Mouse (Mus musculus): ENCODE measurements around the gene Limch1. TPM values are rescaled to one million over a fixed set of nuclear protein-coding genes. Genes with fewer than 3 reads are reported as not detected.

The Limch1 gene
- total RNA-seq, 2 experiments from 2014 or later: 121 to 127 TPM

- no peak overlapping the region for H3K27ac ChIP-seq
- no peak for DNase-seq (ENCODE audit: extremely low spot score in 1 of 2, low spot score in 2 of 2)
- H3K4me3 ChIP-seq: no peak overlapping the region
- peak; percentile 50 for TF ChIP-seq CTCF (IDR thresholded peaks at IDR 0.05)
- intact Hi-C loops (cut with DNase I): no loop called here
These were observed 243.3 kb downstream of the Limch1 start for GRCm38 (mm10) chr5:66988926-66989325.

GRCm38 (mm10) chr5:66989531-66989930, 243.9 kb downstream of the Limch1 start:
- Histone ChIP-seq H3K4me3 (no peak overlapping the region), H3K27ac (no peak overlapping the region)
- no peak for DNase-seq (ENCODE audit: extremely low spot score in 1 of 2, low spot score in 2 of 2)
- no peak for TF ChIP-seq CTCF (IDR thresholded peaks at IDR 0.05)
- intact Hi-C loops (cut with DNase I): no loop called here

GRCm38 (mm10) chr5:66992401-66992800, 246.8 kb downstream of the Limch1 start:
- Histone ChIP-seq H3K27ac (no peak overlapping the region), H3K4me3 (no peak overlapping the region)
- no peak for DNase-seq (ENCODE audit: extremely low spot score in 1 of 2, low spot score in 2 of 2)
- intact Hi-C loops (cut with DNase I): no loop called here
- TF ChIP-seq CTCF (IDR thresholded peaks at IDR 0.05): no peak

GRCm38 (mm10) chr5:66993076-66993475, 247.4 kb downstream of the Limch1 start:
- intact Hi-C loops (cut with DNase I): no loop called here
- no peak overlapping the region for H3K27ac ChIP-seq
- no peak overlapping the region for H3K4me3 ChIP-seq
- TF ChIP-seq CTCF (IDR thresholded peaks at IDR 0.05): no peak
- DNase-seq (ENCODE audit: extremely low spot score in 1 of 2, low spot score in 2 of 2): no peak

- Histone ChIP-seq H3K4me3 (no peak overlapping the region), H3K27ac (no peak overlapping the region)
- intact Hi-C loops (cut with DNase I): loop anchor here (2.0 to 5.0 kb wide), 2 partner anchors 285 to 299 kb away; no protein-coding TSS in a partner anchor
- DNase-seq (ENCODE audit: extremely low spot score in 1 of 2, low spot score in 2 of 2): no peak
- no peak for TF ChIP-seq CTCF (IDR thresholded peaks at IDR 0.05)
These were observed 250.5 kb downstream of the Limch1 start for GRCm38 (mm10) chr5:66996124-66996523.

GRCm38 (mm10) chr5:66996886-66997599, 251.4 kb downstream of the Limch1 start:
- no peak overlapping the region for H3K27ac ChIP-seq
- peak; percentile 87 to 91 for DNase-seq (ENCODE audit: extremely low spot score in 1 of 2, low spot score in 2 of 2)
- intact Hi-C loops (cut with DNase I): loop anchor here (2.0 to 5.0 kb wide), 2 partner anchors 286 to 300 kb away; no protein-coding TSS in a partner anchor
- peak overlapping the region; percentile 40 for H3K4me3 ChIP-seq
- TF ChIP-seq CTCF (IDR thresholded peaks at IDR 0.05): peak; percentile 94

- DNase-seq (ENCODE audit: extremely low spot score in 1 of 2, low spot score in 2 of 2): no peak
- Histone ChIP-seq H3K27ac (no peak overlapping the region), H3K4me3 (no peak overlapping the region; the same call in 1 of the 2 replicates)
- intact Hi-C loops (cut with DNase I): loop anchor here (2.0 to 5.0 kb wide), 2 partner anchors 287 to 300 kb away; no protein-coding TSS in a partner anchor
- no peak for TF ChIP-seq CTCF (IDR thresholded peaks at IDR 0.05)
These were observed 251.9 kb downstream of the Limch1 start for GRCm38 (mm10) chr5:66997600-66997930.

- intact Hi-C loops (cut with DNase I): loop anchor here (5.0 kb wide), 1 partner anchor 301 kb away; no protein-coding TSS in a partner anchor
- Histone ChIP-seq H3K4me3 (no peak overlapping the region), H3K27ac (no peak overlapping the region)
- DNase-seq (ENCODE audit: extremely low spot score in 1 of 2, low spot score in 2 of 2): no peak
- no peak for TF ChIP-seq CTCF (IDR thresholded peaks at IDR 0.05)
These were observed 252.7 kb downstream of the Limch1 start for GRCm38 (mm10) chr5:66998341-66998740.

GRCm38 (mm10) chr5:67002346-67002745, 256.7 kb downstream of the Limch1 start:
- H3K4me3 ChIP-seq: no peak overlapping the region
- TF ChIP-seq CTCF (IDR thresholded peaks at IDR 0.05): no peak
- DNase-seq (ENCODE audit: extremely low spot score in 1 of 2, low spot score in 2 of 2): no peak
- intact Hi-C loops (cut with DNase I): loop anchor here (10.0 kb wide), 1 partner anchor 618 kb away; no protein-coding TSS in a partner anchor
- no peak overlapping the region for H3K27ac ChIP-seq

GRCm38 (mm10) chr5:67004619-67005018, 259.0 kb downstream of the Limch1 start:
- intact Hi-C loops (cut with DNase I): loop anchor here (10.0 kb wide), 1 partner anchor 620 kb away; no protein-coding TSS in a partner anchor

GRCm38 (mm10) chr5:67011043-67011870, 265.6 kb downstream of the Limch1 start:
- DNase-seq (ENCODE audit: extremely low spot score in 1 of 2, low spot score in 2 of 2): no peak
- no peak overlapping the region for H3K27ac ChIP-seq
- TF ChIP-seq CTCF (IDR thresholded peaks at IDR 0.05): no peak
- no peak overlapping the region for H3K4me3 ChIP-seq
- intact Hi-C loops (cut with DNase I): no loop called here

More at GRCm38 (mm10) chr5:67004619-67005018, 259.0 kb downstream of the Limch1 start:
- no peak for TF ChIP-seq CTCF (IDR thresholded peaks at IDR 0.05)
- DNase-seq (ENCODE audit: extremely low spot score in 1 of 2, low spot score in 2 of 2): no peak
- Histone ChIP-seq H3K27ac (no peak overlapping the region), H3K4me3 (no peak overlapping the region)

GRCm38 (mm10) chr5:67011985-67012384, 266.4 kb downstream of the Limch1 start:
- Histone ChIP-seq H3K4me3 (no peak overlapping the region), H3K27ac (no peak overlapping the region)
- intact Hi-C loops (cut with DNase I): no loop called here
- no peak for TF ChIP-seq CTCF (IDR thresholded peaks at IDR 0.05)
- DNase-seq (ENCODE audit: extremely low spot score in 1 of 2, low spot score in 2 of 2): no peak

All from left cerebral cortex, adult 2 months (tissue).